Mouse (Mus musculus) limb, embryonic 14.5 days (tissue): ENCODE data around the gene Lrmda. TPM values are rescaled to one million over a fixed set of nuclear protein-coding genes. Genes with fewer than 3 reads are reported as not detected.
A peak's percentile ranks its signal among the peaks of the same experiment; 100 is the strongest.

Source experiments
- ATAC-seq: fragments of 200-750 bp; cut with Nextera tagmentation; 2 replicates; pipeline ENCODE4 v1.8.0; 2017; ENCODE audit warnings: low read depth, moderate number of reproducible peaks, moderate TSS enrichment; ENCODE audit not compliant: low FRiP score
- DNase-seq: peaks from one replicate; pipeline ENCODE4 v3.0.0-alpha.2; 2015; ENCODE audit warnings: low spot score
- H3K27ac ChIP-seq: fragments of 300-500 bp; sonication (generic); replicated peaks from 2 replicates; pipeline ENCODE4 v1.5.1; 2014; ENCODE audit warnings: low read depth, mild to moderate bottlenecking, low read length, moderate library complexity, mixed read lengths
- H3K27me3 ChIP-seq: fragments of 300-500 bp; sonication (generic); 2 replicates; pipeline ENCODE4 v1.6.1; 2014; ENCODE audit warnings: low read length, mixed read lengths; ENCODE audit not compliant: control insufficient read depth, insufficient read depth
- H3K36me3 ChIP-seq: fragments of 300-500 bp; sonication (generic); 2 replicates; pipeline ENCODE4 v1.6.1; 2014; ENCODE audit warnings: mild to moderate bottlenecking, low read length, moderate library complexity, mixed read lengths; ENCODE audit not compliant: control insufficient read depth, insufficient read depth
- H3K4me1 ChIP-seq: fragments of 300-500 bp; sonication (generic); 2 replicates; pipeline ENCODE4 v1.6.1; 2014; ENCODE audit warnings: antibody characterized with exemption, low read length, mixed read lengths; ENCODE audit not compliant: control insufficient read depth, insufficient read depth
- H3K4me2 ChIP-seq: fragments of 300-500 bp; sonication (generic); replicated peaks from 2 replicates; pipeline ENCODE4 v1.6.1; 2014; ENCODE audit warnings: low read depth, mild to moderate bottlenecking, low read length, moderate library complexity; ENCODE audit not compliant: severe bottlenecking
- H3K4me3 ChIP-seq: fragments of 300-500 bp; sonication (generic); replicated peaks from 2 replicates; pipeline ENCODE4 v1.5.1; 2014; ENCODE audit warnings: low read length
- H3K9ac ChIP-seq: fragments of 300-500 bp; sonication (generic); 2 replicates; pipeline ENCODE4 v1.6.1; 2014; ENCODE audit warnings: mild to moderate bottlenecking, low read depth, low read length, moderate library complexity; ENCODE audit not compliant: severe bottlenecking
- H3K9me3 ChIP-seq: fragments of 300-500 bp; sonication (generic); 2 replicates; pipeline ENCODE4 v1.6.1; 2016; ENCODE audit warnings: low read length; ENCODE audit not compliant: control insufficient read depth
- POLR2A ChIP-seq: fragments of 200-500 bp; IDR thresholded peaks from 2 replicates; pipeline ENCODE4 v1.8.0; 2012; ENCODE audit warnings: inconsistent platforms, mild to moderate bottlenecking, moderate library complexity, borderline replicate concordance; ENCODE audit not compliant: insufficient read depth, insufficient read length; ENCODE audit errors: extremely low read depth
- WGBS: fragments of 180-500 bp; shearing (Covaris S2); extraction: QIAGEN DNeasy Blood & Tissue Kit; methylation state at CpG from one replicate; pipeline ENCODE4 v1.1.7; 2014; 5-methylcytosine and 5-hydroxymethylcytosine counted together
- polyA plus RNA-seq, 2 experiments: library from polyadenylated mRNA; depleted of rRNA in 1 of 2; stranded (reverse) in 1 of 2; unstranded in 1 of 2; fragments of >200 nt; fragmentation: Nextera tagmentation in 1 of 2; extraction: Ambion mirVana in 1 of 2; gene quantifications; 2 replicates each; pipeline versions ENCODE4 v1.2.1 to v1.2.3; 2012 to 2014

Gene Lrmda
- polyA plus RNA-seq, 2 experiments: 0.08 to 0.72 TPM

DNA sequence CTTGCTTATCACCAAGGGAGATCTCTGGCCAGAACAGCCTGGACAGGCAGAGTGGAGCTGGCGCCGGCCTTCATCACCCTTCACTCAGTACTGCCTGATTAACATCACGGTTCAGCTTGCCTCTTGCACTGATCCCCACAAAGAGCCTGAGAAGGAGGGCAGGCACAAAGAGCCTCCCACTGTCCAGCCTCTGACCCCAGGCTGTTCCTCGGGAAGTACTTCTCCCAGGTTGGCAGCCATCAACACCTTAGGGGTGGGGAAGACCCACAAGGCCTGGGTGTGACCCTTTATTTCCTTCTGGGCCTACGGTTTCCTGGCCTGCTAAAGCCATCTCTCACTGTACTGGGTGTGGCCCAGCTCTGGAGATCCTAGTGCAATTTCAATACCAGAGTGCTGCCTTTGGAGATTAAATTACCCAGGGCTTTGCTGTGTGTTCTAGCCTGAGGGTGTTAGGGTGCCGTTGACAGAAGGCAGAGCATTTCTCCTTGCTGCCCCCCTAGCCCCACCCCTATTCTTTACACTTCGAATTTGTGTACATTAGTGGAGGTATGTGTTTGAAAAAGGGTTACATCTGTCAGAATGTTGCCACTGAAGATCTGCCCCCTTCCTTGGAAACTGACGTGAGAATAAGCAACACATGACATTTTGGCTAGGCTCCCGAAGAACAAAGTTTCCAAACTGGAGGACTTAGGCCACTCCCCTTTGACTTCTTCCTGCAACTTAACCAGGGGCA is 628.5 kb downstream of the Lrmda start:
- no peaks in the 10 kb centered on the region for H3K9me3 ChIP-seq
- H3K4me3 ChIP-seq: no peak overlapping the region
- no peaks in the 10 kb centered on the region for H3K36me3 ChIP-seq
- peaks cover 19% of the 10 kb centered on the region for H3K4me1 ChIP-seq
- no peak overlapping the region for H3K9ac ChIP-seq
- H3K4me2 ChIP-seq: no peak overlapping the region
- DNase-seq (no peak), ATAC-seq (0 out of 2 replicates have a peak, but pooled peaks have one; percentile 35)
- no peaks in the 10 kb centered on the region for H3K27me3 ChIP-seq
- no peak overlapping the region for H3K27ac ChIP-seq
- no peak for TF ChIP-seq POLR2A
- WGBS: 25% methylated on average over 9 of the region's 9 CpGs

- Histone ChIP-seq H3K27me3 (no peaks in the 10 kb centered on the region), H3K4me3 (no peak overlapping the region), H3K4me2 (no peak overlapping the region), H3K36me3 (no peaks in the 10 kb centered on the region), H3K4me1 (peaks cover 19% of the 10 kb centered on the region), H3K27ac (no peak overlapping the region), H3K9ac (no peak overlapping the region), H3K9me3 (no peaks in the 10 kb centered on the region)
- ATAC-seq: no peak
- WGBS: 23% methylated on average over 5 of the region's 5 CpGs
- peak; percentile 41 for DNase-seq
- no peak for TF ChIP-seq POLR2A
Measured at GRCm38 (mm10) chr14:22649411-22649911, 629.9 kb downstream of the Lrmda start.

- Histone ChIP-seq H3K27ac (no peak overlapping the region), H3K4me2 (0 out of 2 replicates have a peak overlapping the region, but pooled peaks have one; percentile 14), H3K27me3 (no peaks in the 10 kb centered on the region), H3K9me3 (no peaks in the 10 kb centered on the region), H3K4me1 (peaks cover 19% of the 10 kb centered on the region), H3K36me3 (no peaks in the 10 kb centered on the region), H3K4me3 (no peak overlapping the region), H3K9ac (no peak overlapping the region)
- ATAC-seq (no peak), DNase-seq (no peak)
- WGBS: 50% methylated on average over 17 of the region's 17 CpGs
- no peak for TF ChIP-seq POLR2A
Measured at GRCm38 (mm10) chr14:22649985-22650984, 630.8 kb downstream of the Lrmda start.

DNA sequence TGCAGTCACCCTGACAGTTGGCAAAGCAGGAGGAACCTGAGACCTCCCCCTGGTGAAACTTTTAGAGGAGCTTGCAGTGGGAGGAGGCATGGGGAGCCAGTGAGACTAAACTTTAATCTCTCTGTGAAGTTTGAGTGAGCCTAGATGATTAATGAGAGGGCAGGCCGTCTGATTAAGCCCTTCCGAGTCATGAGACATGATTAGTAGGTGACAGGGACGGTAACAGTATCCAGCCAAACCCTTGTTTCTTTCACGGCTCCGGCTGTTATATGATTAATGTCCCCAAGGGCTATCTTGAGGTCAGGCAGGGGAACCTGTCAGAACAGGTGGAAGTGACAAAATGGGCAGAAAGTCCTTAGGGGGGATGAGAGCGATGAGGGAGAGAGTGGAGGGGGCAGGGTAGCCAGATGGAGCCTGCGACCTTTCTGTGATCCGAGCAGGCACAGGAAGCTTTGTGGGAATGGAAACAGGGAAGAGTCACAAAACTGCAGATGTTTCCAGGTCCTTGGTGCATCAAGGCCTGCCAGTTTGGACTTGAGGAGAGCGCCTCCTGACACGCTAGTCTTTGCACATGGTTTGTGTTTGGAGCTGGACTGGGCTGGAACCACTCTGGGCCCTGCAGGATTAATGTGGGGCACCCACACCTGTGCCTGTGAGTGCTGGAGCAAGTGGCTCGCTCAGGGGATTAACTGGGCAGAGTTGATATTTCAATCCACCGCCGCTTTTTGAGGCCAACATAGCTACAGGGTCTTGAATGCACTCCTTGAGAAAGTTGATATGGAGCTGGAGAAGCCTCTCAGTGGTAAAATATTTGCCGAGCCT is 631.8 kb downstream of the Lrmda start:
- Histone ChIP-seq H3K4me3 (no peak overlapping the region), H3K9ac (no peak overlapping the region), H3K36me3 (no peaks in the 10 kb centered on the region), H3K27me3 (no peaks in the 10 kb centered on the region), H3K27ac (no peak overlapping the region), H3K4me1 (peaks cover 19% of the 10 kb centered on the region), H3K4me2 (no peak overlapping the region), H3K9me3 (no peaks in the 10 kb centered on the region)
- WGBS: 29% methylated on average over 14 of the region's 14 CpGs
- DNase-seq (peak; percentile 49), ATAC-seq (peak; percentile 72)
- TF ChIP-seq POLR2A: no peak
